21 mouse cellular contexts compared by ENCODE assay signal in the genomic region with DNA sequence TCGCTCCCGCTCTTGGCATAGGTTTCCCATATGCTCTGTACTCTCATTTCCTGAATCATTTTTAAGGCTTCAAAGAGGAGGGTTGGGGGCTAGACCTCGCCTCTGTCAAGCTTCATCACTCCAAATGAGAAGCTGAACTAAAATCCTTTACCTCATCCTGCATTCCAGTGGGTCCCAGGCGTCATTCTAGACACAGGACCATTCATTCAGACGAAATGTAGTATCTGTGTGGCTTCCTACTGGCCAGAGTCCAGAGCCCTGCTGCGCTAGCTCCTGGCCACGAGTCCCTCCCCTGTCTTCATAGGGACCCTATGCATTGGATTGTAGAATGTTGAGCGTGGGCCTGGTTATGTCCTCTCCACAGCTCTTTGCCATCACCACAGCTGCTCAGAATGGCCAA. TPM values are rescaled to one million over a fixed set of nuclear protein-coding genes. Genes with fewer than 3 reads are reported as not detected.
DNase-seq lines count a peak whose midpoint lies in the region; ATAC-seq lines count a peak whose summit lies in the region.
"Had no signal": no experiment of that assay in that cellular context is flagged by ENCODE, and none has a peak within 500 bp of the region (broad histone marks: within the 10 kb centered on the region; RNA-seq: fewer than 3 reads in every experiment).

No protein-coding gene starts in this region.

- H3K9me3 ChIP-seq in heart, embryonic 12.5 days (replicated peaks) = no peaks in the 10 kb centered on the region
- H3K9me3 ChIP-seq in lung, embryonic 16.5 days (ENCODE audit: control insufficient read depth, low read length) = no peaks in the 10 kb centered on the region
- no peaks in the 10 kb centered on the region for H3K9me3 ChIP-seq in embryonic facial prominence, embryonic 14.5 days (ENCODE audit: control insufficient read depth, low read length)
- no peaks in the 10 kb centered on the region for H3K9me3 ChIP-seq in limb, embryonic 13.5 days
- H3K9me3 ChIP-seq: embryonic facial prominence, embryonic 15.5 days; forebrain, embryonic 10.5 days; hindbrain, embryonic 15.5 days; liver, embryonic 13.5 days; midbrain, embryonic 13.5 days had no signal

- H3K27me3 ChIP-seq in heart, embryonic 12.5 days (replicated peaks) = no peaks in the 10 kb centered on the region
- no peaks in the 10 kb centered on the region for H3K27me3 ChIP-seq in lung, embryonic 16.5 days (ENCODE audit: control insufficient read depth, insufficient read depth, low read depth, low read length)
- H3K27me3 ChIP-seq in embryonic facial prominence, embryonic 14.5 days (replicated peaks; ENCODE audit: control insufficient read depth, insufficient read depth, low read length) = 0 out of 2 replicates have a peak, but pooled peaks cover 3% of the 10 kb centered on the region
- H3K27me3 ChIP-seq in limb, embryonic 13.5 days = 0 out of 2 replicates have a peak, but pooled peaks cover 12% of the 10 kb centered on the region
- H3K27me3 ChIP-seq: embryonic facial prominence, embryonic 15.5 days had no signal

- no peak for ATAC-seq in heart, embryonic 12.5 days (ENCODE audit: insufficient number of reproducible peaks, low FRiP score)
- no peak for ATAC-seq in lung, embryonic 16.5 days (ENCODE audit: low read depth)
- no peak for ATAC-seq in embryonic facial prominence, embryonic 14.5 days (ENCODE audit: low read depth)
- ATAC-seq in limb, embryonic 13.5 days (ENCODE audit: low FRiP score, low read depth) = no peak
- ATAC-seq: intestine, embryonic 16.5 days; midbrain, embryonic 13.5 days had no signal

- peaks cover 75% of the 10 kb centered on the region for H3K4me1 ChIP-seq in heart, embryonic 12.5 days (replicated peaks)
- peaks cover 51% of the 10 kb centered on the region for H3K4me1 ChIP-seq in lung, embryonic 16.5 days (replicated peaks; ENCODE audit: control insufficient read depth, insufficient read depth, low read length)
- H3K4me1 ChIP-seq in embryonic facial prominence, embryonic 14.5 days (ENCODE audit: control insufficient read depth, insufficient read depth, low read length) = peaks cover 33% of the 10 kb centered on the region
- H3K4me1 ChIP-seq in limb, embryonic 13.5 days = peaks cover 58% of the 10 kb centered on the region

- H3K4me3 ChIP-seq in heart, embryonic 12.5 days = peak overlapping the region; percentile 67; the same call in 1 of the 2 replicates
- H3K4me3 ChIP-seq in lung, embryonic 16.5 days (ENCODE audit: low read length) = no peak overlapping the region
- H3K4me3 ChIP-seq in embryonic facial prominence, embryonic 14.5 days (ENCODE audit: low read depth, low read length) = no peak overlapping the region
- H3K4me3 ChIP-seq in limb, embryonic 13.5 days = no peak overlapping the region
- H3K4me3 ChIP-seq: embryonic facial prominence, embryonic 15.5 days; forebrain, embryonic 10.5 days; hindbrain, embryonic 15.5 days; layer of hippocampus, adult 2 months; liver, embryonic 13.5 days; midbrain, embryonic 13.5 days had no signal

- no peak for DNase-seq in heart, adult 18-20 months
- no peak for DNase-seq in lung, postnatal 36 days
- peak; percentile 54 for DNase-seq in embryonic facial prominence, embryonic 14.5 days (ENCODE audit: low spot score)
- no peak for DNase-seq in frontal cortex, postnatal 10 days (ENCODE audit: low spot score in 2 of 2)
- DNase-seq: cerebellum, adult 8-10 months; gastrocnemius, postnatal 36 days; left cerebral cortex, postnatal 4 days; liver, embryonic 13.5 days; spleen, adult 18-20 months had no signal

- H3K27ac ChIP-seq in heart, embryonic 12.5 days (ENCODE audit: poor library complexity, severe bottlenecking) = peak overlapping the region; percentile 86
- peak overlapping the region; percentile 65; the same call in 1 of the 2 replicates for H3K27ac ChIP-seq in lung, embryonic 16.5 days (ENCODE audit: low read length)
- H3K27ac ChIP-seq in embryonic facial prominence, embryonic 14.5 days (replicated peaks; ENCODE audit: low read depth, low read length) = peak overlapping the region; percentile 1; the same call in 1 of the 2 replicates
- H3K27ac ChIP-seq in limb, embryonic 13.5 days = peak overlapping the region; percentile 22; the same call in 1 of the 2 replicates
- H3K27ac ChIP-seq: embryonic facial prominence, embryonic 15.5 days; forebrain, embryonic 10.5 days; hindbrain, embryonic 15.5 days; kidney, postnatal 0 days; layer of hippocampus, adult 2 months; liver, embryonic 13.5 days; macrophage; midbrain, embryonic 13.5 days had no signal

- peaks cover 45% of the 10 kb centered on the region for H3K36me3 ChIP-seq in heart, embryonic 12.5 days
- H3K36me3 ChIP-seq in lung, embryonic 16.5 days (ENCODE audit: control insufficient read depth, insufficient read depth, low read length) = peaks cover 38% of the 10 kb centered on the region
- H3K36me3 ChIP-seq in embryonic facial prominence, embryonic 14.5 days (ENCODE audit: control insufficient read depth, insufficient read depth, low read length) = peaks cover 16% of the 10 kb centered on the region; the same call in 1 of the 2 replicates
- H3K36me3 ChIP-seq in limb, embryonic 13.5 days = peaks cover 16% of the 10 kb centered on the region
- H3K36me3 ChIP-seq: hindbrain, embryonic 15.5 days; midbrain, embryonic 13.5 days had no signal

- WGBS in heart, embryonic 12.5 days = 63% methylated on average over 8 of the region's 8 CpGs
- 57% methylated on average over 8 of the region's 8 CpGs for WGBS in lung, embryonic 16.5 days
- 52% methylated on average over 8 of the region's 8 CpGs for WGBS in embryonic facial prominence, embryonic 14.5 days
- WGBS in limb, embryonic 13.5 days = 70% methylated on average over 8 of the region's 8 CpGs

- H3K4me2 ChIP-seq in heart, embryonic 12.5 days = peak overlapping the region; percentile 77
- H3K4me2 ChIP-seq in lung, embryonic 16.5 days (ENCODE audit: low read depth, low read length) = no peak overlapping the region; the same call in 1 of the 2 replicates
- H3K4me2 ChIP-seq in embryonic facial prominence, embryonic 14.5 days (ENCODE audit: low read depth, low read length) = peak overlapping the region; percentile 37
- 0 out of 2 replicates have a peak overlapping the region, but pooled peaks have one; percentile 0 for H3K4me2 ChIP-seq in limb, embryonic 13.5 days (replicated peaks)
- H3K4me2 ChIP-seq: embryonic facial prominence, embryonic 15.5 days; hindbrain, embryonic 15.5 days; liver, embryonic 13.5 days; midbrain, embryonic 13.5 days had no signal

- peak overlapping the region; percentile 84; the same call in 1 of the 2 replicates for H3K9ac ChIP-seq in heart, embryonic 12.5 days
- no peak overlapping the region for H3K9ac ChIP-seq in lung, embryonic 16.5 days (ENCODE audit: low read length)
- H3K9ac ChIP-seq in embryonic facial prominence, embryonic 14.5 days (ENCODE audit: low read depth, low read length) = no peak overlapping the region
- no peak overlapping the region for H3K9ac ChIP-seq in limb, embryonic 13.5 days
- H3K9ac ChIP-seq: embryonic facial prominence, embryonic 15.5 days; hindbrain, embryonic 15.5 days; liver, embryonic 13.5 days; midbrain, embryonic 13.5 days had no signal

RNA-seq across cellular contexts. Expression of gene Tagln2, which starts 4.9 kb away (rescaled TPM):
- 351 and 387 TPM in 2 replicates for polyA plus RNA-seq in heart, embryonic 12.5 days (2016; fragmentation: Nextera tagmentation; extraction: Ambion mirVana)
- total RNA-seq in heart, adult 18-20 months (2021) = 10 to 100 TPM; 56.8 to 58.8 TPM
- polyA plus RNA-seq in lung, embryonic 16.5 days (2015; fragmentation: Nextera tagmentation; extraction: Ambion mirVana) = 662 and 695 TPM in 2 replicates
- 192 and 231 TPM in 2 replicates for polyA plus RNA-seq in embryonic facial prominence, embryonic 14.5 days (2014; fragmentation: Nextera tagmentation; extraction: Ambion mirVana)
- 118 and 119 TPM in 2 replicates for polyA plus RNA-seq in limb, embryonic 13.5 days (2015; fragmentation: Nextera tagmentation; extraction: Ambion mirVana)

RNA-seq across cellular contexts. Expression of gene Cfap45, which starts 15.8 kb away (rescaled TPM):
- 1.7 and 3.0 TPM in 2 replicates for polyA plus RNA-seq in heart, embryonic 12.5 days (2016; fragmentation: Nextera tagmentation; extraction: Ambion mirVana)
- 1 to 10 TPM in 1 of 2 experiments, not detected in 1; 1.2 TPM for total RNA-seq in heart, adult 18-20 months (2021)
- polyA plus RNA-seq in lung, embryonic 16.5 days (2015; fragmentation: Nextera tagmentation; extraction: Ambion mirVana) = 15.4 and 19.2 TPM in 2 replicates
- 6.5 and 8.9 TPM in 2 replicates for polyA plus RNA-seq in embryonic facial prominence, embryonic 14.5 days (2014; fragmentation: Nextera tagmentation; extraction: Ambion mirVana)
- polyA plus RNA-seq in limb, embryonic 13.5 days (2015; fragmentation: Nextera tagmentation; extraction: Ambion mirVana) = 1.0 and 1.7 TPM in 2 replicates

RNA-seq across cellular contexts. Expression of gene Igsf9, which starts 23.2 kb away (rescaled TPM):
- 11.4 and 11.8 TPM in 2 replicates for polyA plus RNA-seq in heart, embryonic 12.5 days (2016; fragmentation: Nextera tagmentation; extraction: Ambion mirVana)
- total RNA-seq in heart, adult 18-20 months (2021) = under 1 TPM; 0.28 to 0.45 TPM
- polyA plus RNA-seq in lung, embryonic 16.5 days (2015; fragmentation: Nextera tagmentation; extraction: Ambion mirVana) = 17.4 and 20.4 TPM in 2 replicates
- polyA plus RNA-seq in embryonic facial prominence, embryonic 14.5 days (2014; fragmentation: Nextera tagmentation; extraction: Ambion mirVana) = 21.4 and 26.3 TPM in 2 replicates
- 47.9 and 53.2 TPM in 2 replicates for polyA plus RNA-seq in limb, embryonic 13.5 days (2015; fragmentation: Nextera tagmentation; extraction: Ambion mirVana)

RNA-seq across cellular contexts. Expression of gene Slamf9, which starts 29.6 kb away (rescaled TPM):
- polyA plus RNA-seq in heart, embryonic 12.5 days (2016; fragmentation: Nextera tagmentation; extraction: Ambion mirVana) = 0.95 and 1.3 TPM in 2 replicates
- 1 to 10 TPM; 1.2 to 2.2 TPM for total RNA-seq in heart, adult 18-20 months (2021)
- polyA plus RNA-seq in lung, embryonic 16.5 days (2015; fragmentation: Nextera tagmentation; extraction: Ambion mirVana) = 0.57 and 0.64 TPM in 2 replicates
- polyA plus RNA-seq in embryonic facial prominence, embryonic 14.5 days (2014; fragmentation: Nextera tagmentation; extraction: Ambion mirVana) = 0.68 and 0.77 TPM in 2 replicates
- 0.25 and 0.63 TPM in 2 replicates for polyA plus RNA-seq in limb, embryonic 13.5 days (2015; fragmentation: Nextera tagmentation; extraction: Ambion mirVana)
- total RNA-seq: common myeloid progenitor, adult 5-6 weeks had no signal
- polyA plus RNA-seq: forebrain, embryonic 10.5 days had no signal

RNA-seq across cellular contexts. Expression of gene Vsig8, which starts 51.0 kb away (rescaled TPM):
- 0.24 and 0.33 TPM in 2 replicates for polyA plus RNA-seq in heart, embryonic 12.5 days (2016; fragmentation: Nextera tagmentation; extraction: Ambion mirVana)
- total RNA-seq in heart, adult 18-20 months (2021) = not detected
- polyA plus RNA-seq in lung, embryonic 16.5 days (2015; fragmentation: Nextera tagmentation; extraction: Ambion mirVana) = 0.11 and 0.34 TPM in 2 replicates
- 0.45 and 1.6 TPM in 2 replicates for polyA plus RNA-seq in embryonic facial prominence, embryonic 14.5 days (2014; fragmentation: Nextera tagmentation; extraction: Ambion mirVana)
- polyA plus RNA-seq in limb, embryonic 13.5 days (2015; fragmentation: Nextera tagmentation; extraction: Ambion mirVana) = 0.33 TPM in 1 of 2 replicates, not detected in the other
- total RNA-seq: common myeloid progenitor, adult 5-6 weeks; gastrocnemius, postnatal 36 days; left cerebral cortex, postnatal 4 days had no signal
- polyA plus RNA-seq: forebrain, embryonic 10.5 days; liver, embryonic 13.5 days had no signal

Comparison
In these comparisons a context has a peak if more than half of its experiments do, and no peak if none do; other contexts are left out.
1. H3K27ac ChIP-seq: peak in every context shown above with its lines; median percentile 86 in heart, embryonic 12.5 days; 65 in lung, embryonic 16.5 days; 22 in limb, embryonic 13.5 days; 1 in embryonic facial prominence, embryonic 14.5 days.